Mouse (Mus musculus): ENCODE measurements around the gene Btc.

Btc gene

GRCm38 (mm10) chr5:91320348-91320747 is 82.4 kb downstream of the Btc start:
- no peak for DNase-seq

DNA sequence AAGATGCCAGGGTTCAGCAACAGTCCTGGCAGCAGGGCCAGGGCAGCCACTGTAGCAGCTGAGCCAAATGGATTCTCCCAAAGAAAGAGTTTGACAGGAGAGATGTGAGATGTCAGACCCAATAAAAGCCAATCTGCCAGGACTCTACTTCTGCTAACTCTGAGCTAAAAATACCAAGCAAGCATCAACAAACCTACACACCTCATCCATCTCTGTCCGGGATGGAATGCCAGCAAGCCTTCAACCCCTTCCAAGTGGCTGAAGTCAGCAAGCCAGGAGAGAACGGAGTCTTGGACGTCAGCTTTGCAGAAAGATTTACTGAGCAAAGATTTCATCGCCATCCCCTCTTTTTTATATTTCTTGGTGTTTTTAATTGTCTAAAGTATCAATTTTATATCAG is 88.8 kb downstream of the Btc start:
- DNase-seq: no peak

DNA sequence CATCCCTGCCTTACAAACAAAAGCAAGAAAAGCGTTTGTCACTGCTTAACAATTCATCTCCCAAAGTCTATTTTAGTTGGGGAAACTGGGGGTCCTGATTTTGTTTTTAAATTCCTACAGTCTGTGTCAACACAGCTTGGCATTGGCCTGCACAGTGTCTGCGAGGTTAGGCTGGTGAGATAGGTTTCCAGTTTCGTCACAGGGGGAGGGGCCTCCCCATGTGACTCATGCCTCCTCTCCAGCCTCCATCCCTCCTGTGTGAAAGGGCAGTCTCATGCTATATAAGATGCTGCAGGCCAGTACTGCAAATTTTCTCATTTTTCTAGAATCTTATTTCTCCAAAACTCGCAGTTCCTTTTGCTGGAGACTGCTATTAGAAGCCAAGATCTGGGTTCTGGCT is 91.0 kb downstream of the Btc start:
- DNase-seq: no peak

GRCm38 (mm10) chr5:91308576-91308975 is 94.2 kb downstream of the Btc start:
- DNase-seq: no peak

DNA sequence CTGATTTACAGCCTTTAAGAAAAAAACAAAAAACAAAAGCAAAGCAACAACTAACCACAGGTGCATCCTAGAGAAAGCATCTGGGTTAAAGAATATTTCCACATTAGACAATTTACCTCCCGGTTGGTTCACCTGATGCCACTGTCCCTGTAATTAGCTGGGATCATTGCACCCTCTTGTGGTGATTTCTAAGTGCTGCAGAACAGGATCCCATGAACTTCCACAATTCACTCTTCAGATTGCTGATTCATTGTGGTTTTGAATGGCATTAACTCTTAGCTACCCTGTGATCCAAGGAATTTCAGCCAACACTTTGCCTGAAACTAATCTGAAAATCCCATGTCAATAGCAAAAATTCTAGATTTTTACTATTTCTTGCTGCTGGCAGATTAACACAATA is 94.9 kb downstream of the Btc start:
- DNase-seq: no peak

All from right cerebral cortex, postnatal 4 days (tissue).